Mouse (Mus musculus): ENCODE data around the gene Hs3st5. TPM values are rescaled to one million over a fixed set of nuclear protein-coding genes. Genes with fewer than 3 reads are reported as not detected.

The Hs3st5 gene
- total RNA-seq, 2 experiments from 2014 or later, result 1.0 to 1.3 TPM

DNA sequence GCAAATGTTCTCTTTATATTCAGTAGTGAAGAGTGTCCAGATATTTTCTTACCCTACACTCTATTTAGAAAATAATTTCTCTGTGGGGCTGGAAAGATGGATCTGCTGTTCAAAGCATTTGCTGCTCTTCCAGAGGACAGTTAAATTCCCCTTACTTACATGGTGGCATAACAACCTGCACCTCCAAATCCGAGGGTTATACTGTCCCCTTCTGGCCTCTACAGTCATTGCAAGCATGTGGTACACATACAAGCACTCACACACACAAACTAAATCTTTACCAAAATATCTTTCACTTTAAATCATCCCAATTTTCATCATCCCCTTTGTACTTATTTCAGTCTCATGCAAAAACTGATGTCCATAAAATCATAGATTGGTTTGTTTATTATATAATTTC lies 275.0 kb downstream of the Hs3st5 start:
- no peak for DNase-seq
- intact Hi-C loops (cut with DNase I), result no loop called here

DNA sequence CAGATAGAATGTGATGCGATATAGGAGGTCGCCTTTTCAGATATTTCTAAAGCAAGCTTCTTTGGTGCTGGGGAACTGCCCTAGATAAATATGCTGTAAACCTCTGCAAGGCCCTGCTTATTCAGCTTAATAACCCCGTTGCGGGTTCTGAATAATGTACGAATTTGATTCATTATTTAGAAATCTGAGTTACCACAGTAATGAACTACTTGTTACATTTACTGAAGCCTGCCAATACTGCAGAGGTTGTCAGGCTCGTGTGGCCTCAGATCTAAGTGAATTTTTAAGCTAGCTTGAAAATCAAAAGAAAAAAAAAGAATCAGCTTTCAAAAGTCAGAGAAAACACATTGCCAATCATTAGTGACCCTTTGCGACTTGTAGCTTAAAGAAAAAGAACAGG lies 280.4 kb downstream of the Hs3st5 start:
- no peak for DNase-seq
- intact Hi-C loops (cut with DNase I), result no loop called here

DNA sequence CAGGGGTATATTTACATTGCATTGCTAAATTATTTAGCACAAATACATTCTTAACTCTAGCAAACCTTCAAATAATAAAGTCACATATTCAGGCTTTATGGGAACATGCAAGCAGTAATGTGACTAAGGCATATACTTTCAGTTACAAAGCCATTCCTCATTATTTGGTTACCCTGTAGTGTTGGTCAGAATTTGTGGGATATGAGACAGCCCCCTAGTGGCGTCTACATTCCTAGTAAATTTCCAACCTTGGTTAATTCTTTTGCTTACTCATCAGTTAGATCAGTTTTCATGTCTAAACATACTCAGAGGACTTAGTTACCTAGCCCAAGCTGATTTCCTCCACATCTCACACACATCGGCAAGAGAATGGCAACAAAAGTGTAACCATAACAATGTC lies 285.2 kb downstream of the Hs3st5 start:
- intact Hi-C loops (cut with DNase I), result loop anchor here (5.0 kb wide), 1 partner anchor 244 kb away; no protein-coding TSS in a partner anchor
- DNase-seq, result no peak

- intact Hi-C loops (cut with DNase I), result no loop called here
- DNase-seq, result no peak
Observed at GRCm38 (mm10) chr10:36795311-36795710, 288.7 kb downstream of the Hs3st5 start.

GRCm38 (mm10) chr10:36800925-36801482 lies 294.4 kb downstream of the Hs3st5 start:
- no peak for DNase-seq
- intact Hi-C loops (cut with DNase I), result no loop called here

DNA sequence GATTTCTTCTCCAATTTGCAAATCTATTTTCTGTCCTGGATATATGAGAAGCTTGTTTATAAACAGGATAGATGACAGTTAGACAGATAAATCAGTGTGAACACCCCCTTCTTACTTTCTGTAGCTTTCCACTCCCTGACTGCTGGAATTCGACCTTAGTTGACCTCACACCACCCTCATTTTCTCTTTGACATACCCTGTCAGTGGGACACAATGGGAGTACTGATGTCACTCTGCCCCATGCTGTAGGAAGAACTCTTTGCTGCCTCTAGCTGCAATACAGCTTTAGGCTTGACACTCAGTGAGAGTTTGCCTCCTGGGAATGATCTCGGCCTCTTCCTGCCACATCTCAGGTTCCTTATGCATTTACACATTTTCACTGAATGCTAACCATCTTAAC lies 297.1 kb downstream of the Hs3st5 start:
- no peak for DNase-seq
- intact Hi-C loops (cut with DNase I), result no loop called here

- intact Hi-C loops (cut with DNase I), result no loop called here
- no peak for DNase-seq
Observed at GRCm38 (mm10) chr10:36805265-36805664, 298.7 kb downstream of the Hs3st5 start.

GRCm38 (mm10) chr10:36805788-36806187 lies 299.2 kb downstream of the Hs3st5 start:
- no peak for DNase-seq
- intact Hi-C loops (cut with DNase I), result no loop called here

DNA sequence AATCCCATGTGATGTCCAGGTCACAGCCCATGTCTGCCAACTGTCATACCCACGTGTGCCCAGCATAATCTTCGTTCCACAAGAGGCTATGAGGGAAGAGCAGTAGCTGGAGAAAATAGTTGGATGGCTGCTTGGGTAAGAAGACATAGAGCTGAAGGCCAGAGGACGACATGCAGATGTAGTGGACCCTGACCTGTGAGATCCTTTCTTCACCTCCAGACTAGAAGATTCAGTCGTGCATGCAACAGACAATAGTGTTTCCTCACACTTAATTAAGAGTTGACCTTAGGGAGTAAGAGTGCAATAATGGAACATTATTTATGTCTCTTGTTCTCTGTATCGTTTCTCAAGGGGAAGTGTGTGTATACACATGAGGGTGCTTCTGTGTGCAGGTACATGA lies 300.4 kb downstream of the Hs3st5 start:
- intact Hi-C loops (cut with DNase I), result no loop called here
- no peak for DNase-seq

GRCm38 (mm10) chr10:36818867-36819266 lies 312.3 kb downstream of the Hs3st5 start:
- DNase-seq, result no peak
- intact Hi-C loops (cut with DNase I), result no loop called here

- DNase-seq, result no peak
- intact Hi-C loops (cut with DNase I), result no loop called here
Observed at GRCm38 (mm10) chr10:36829079-36829478, 322.5 kb downstream of the Hs3st5 start.

DNA sequence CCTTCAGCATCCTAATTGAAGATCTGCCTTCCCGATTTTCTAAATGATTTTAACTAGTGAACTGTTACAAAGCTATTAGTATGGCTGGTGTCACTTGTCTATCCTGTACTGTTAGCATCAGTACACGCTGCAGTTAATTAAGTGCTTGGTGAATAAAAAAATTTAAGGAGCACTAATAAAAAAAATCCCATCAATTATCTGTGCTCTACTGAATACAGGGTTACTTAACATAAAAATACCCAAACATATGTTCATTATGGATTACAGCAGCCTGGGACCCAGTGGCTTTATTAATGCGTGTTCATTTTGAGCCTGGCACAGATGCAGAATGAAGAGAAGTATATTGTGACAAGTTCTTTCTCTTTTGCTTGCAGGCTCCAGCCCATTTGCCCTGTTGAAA lies 325.6 kb downstream of the Hs3st5 start:
- no peak for DNase-seq
- intact Hi-C loops (cut with DNase I), result no loop called here

DNA sequence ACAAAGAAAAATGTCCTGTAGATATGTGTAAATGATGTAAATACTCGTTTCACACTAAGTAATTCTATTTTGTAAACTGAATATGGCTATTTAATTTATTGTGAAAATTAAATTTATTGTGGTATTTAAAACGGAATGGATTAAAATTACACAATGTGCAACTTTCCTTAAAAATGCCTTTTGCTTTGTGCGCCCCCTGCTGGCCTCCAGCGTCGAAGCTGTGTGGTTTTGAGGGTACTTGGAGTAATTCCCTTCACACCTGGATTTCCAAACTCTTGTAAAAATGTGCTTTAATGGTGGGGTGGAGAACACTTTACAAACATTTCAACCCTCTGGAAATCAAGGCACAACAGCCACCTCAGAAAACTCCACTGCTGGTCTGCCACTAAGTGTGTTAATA lies 327.6 kb downstream of the Hs3st5 start:
- DNase-seq, result peak in 1 of 2 experiments; percentile 2
- intact Hi-C loops (cut with DNase I), result no loop called here

GRCm38 (mm10) chr10:36835836-36836516 lies 329.4 kb downstream of the Hs3st5 start:
- intact Hi-C loops (cut with DNase I), result no loop called here
- DNase-seq, result no peak

GRCm38 (mm10) chr10:36850231-36850630 lies 343.6 kb downstream of the Hs3st5 start:
- intact Hi-C loops (cut with DNase I), result no loop called here

DNA sequence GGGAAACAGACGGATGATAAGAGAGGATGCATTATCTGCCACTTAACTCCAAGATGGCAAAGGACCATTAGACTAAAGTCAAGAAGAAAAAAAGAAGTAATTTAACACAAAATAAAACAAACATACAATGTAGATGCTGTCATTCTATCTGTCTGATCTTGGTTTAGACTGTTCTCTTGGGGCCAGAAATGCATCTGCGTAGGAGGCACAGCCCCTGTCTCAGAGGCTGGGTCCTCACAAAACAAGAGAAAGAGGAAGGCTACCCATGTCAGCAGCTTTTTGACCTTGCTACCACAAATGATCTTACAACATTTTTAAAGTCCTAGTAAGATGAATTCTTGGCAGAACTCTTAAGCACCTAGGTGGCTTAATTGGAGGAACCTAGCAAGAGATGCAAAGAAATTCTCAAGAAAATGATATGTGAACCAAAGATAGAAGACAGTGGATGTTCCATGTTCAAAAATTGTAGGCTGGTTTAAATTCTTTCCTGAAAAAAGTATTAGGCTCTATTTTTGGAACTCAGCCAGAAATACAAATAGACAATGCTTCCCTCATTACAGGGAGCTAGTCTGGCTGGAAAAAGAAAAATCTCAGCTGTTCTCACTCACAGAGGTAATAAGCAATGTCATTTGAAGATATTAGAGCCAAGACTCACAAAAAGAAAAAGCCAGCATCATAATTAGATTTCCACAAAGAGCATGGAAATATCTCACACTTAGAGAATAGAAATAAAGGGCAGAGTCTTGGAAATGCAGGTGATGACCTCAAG lies 355.7 kb downstream of the Hs3st5 start:
- intact Hi-C loops (cut with DNase I), result no loop called here
- DNase-seq, result no peak

More at GRCm38 (mm10) chr10:36850231-36850630, 343.6 kb downstream of the Hs3st5 start:
- DNase-seq, result no peak
